Mouse (Mus musculus) forebrain, embryonic 11.5 days (tissue): ENCODE measurements around the gene Gpr33. TPM values are rescaled to one million over a fixed set of nuclear protein-coding genes. Genes with fewer than 3 reads are reported as not detected.

Source experiments
- ATAC-seq: fragments of 200-750 bp; cut with Nextera tagmentation; replicated peaks from 2 replicates; pipeline ENCODE4 v1.8.0; 2017; ENCODE audit warnings: moderate TSS enrichment; ENCODE audit not compliant: low FRiP score
- DNase-seq: peaks from one replicate; pipeline ENCODE4 v3.0.0-alpha.2; 2017; ENCODE audit warnings: low spot score
- H3K27ac ChIP-seq: fragments of 300-500 bp; sonication (generic); 2 replicates; pipeline ENCODE4 v1.5.1; 2014; ENCODE audit warnings: low read depth, low read length
- H3K27me3 ChIP-seq: fragments of 300-500 bp; sonication (generic); 2 replicates; pipeline ENCODE4 v1.6.1; 2014; ENCODE audit warnings: mild to moderate bottlenecking, low read length, mixed read lengths; ENCODE audit not compliant: control insufficient read depth, insufficient read depth
- H3K36me3 ChIP-seq: fragments of 300-500 bp; sonication (generic); 2 replicates; pipeline ENCODE4 v1.6.1; 2014; ENCODE audit warnings: mild to moderate bottlenecking, low read length, moderate library complexity, mixed read lengths; ENCODE audit not compliant: control insufficient read depth, insufficient read depth
- H3K4me1 ChIP-seq: fragments of 300-500 bp; sonication (generic); replicated peaks from 2 replicates; pipeline ENCODE4 v1.6.1; 2014; ENCODE audit warnings: low read length, mixed read lengths; ENCODE audit not compliant: control insufficient read depth, insufficient read depth
- H3K4me2 ChIP-seq: fragments of 300-500 bp; sonication (generic); 2 replicates; pipeline ENCODE4 v1.6.1; 2014; ENCODE audit warnings: low read depth, mild to moderate bottlenecking, low read length, moderate library complexity, mixed read lengths; ENCODE audit not compliant: severe bottlenecking
- H3K4me3 ChIP-seq: fragments of 300-500 bp; sonication (generic); 2 replicates; pipeline ENCODE4 v1.5.1; 2014; ENCODE audit warnings: low read depth, low read length
- H3K9ac ChIP-seq: fragments of 300-500 bp; sonication (generic); 2 replicates; pipeline ENCODE4 v1.6.1; 2014; ENCODE audit warnings: low read length
- H3K9me3 ChIP-seq: fragments of 300-500 bp; sonication (generic); 2 replicates; pipeline ENCODE4 v1.6.1; 2016; ENCODE audit warnings: low read length, mixed read lengths; ENCODE audit not compliant: control insufficient read depth
- WGBS: fragments of 180-500 bp; shearing (Covaris S2); extraction: QIAGEN DNeasy Blood & Tissue Kit; methylation state at CpG from one replicate; pipeline ENCODE4 v1.1.7; 2014; 5-methylcytosine and 5-hydroxymethylcytosine counted together
- polyA plus RNA-seq: library from polyadenylated mRNA; unstranded; fragments of >200 nt; fragmentation: Nextera tagmentation; extraction: Ambion mirVana; gene quantifications from 2 replicates; pipeline ENCODE4 v1.2.1, GENCODE M21; 2014

Gene Gpr33
- polyA plus RNA-seq, 1 experiment from 2014 or later, result not detected

DNA sequence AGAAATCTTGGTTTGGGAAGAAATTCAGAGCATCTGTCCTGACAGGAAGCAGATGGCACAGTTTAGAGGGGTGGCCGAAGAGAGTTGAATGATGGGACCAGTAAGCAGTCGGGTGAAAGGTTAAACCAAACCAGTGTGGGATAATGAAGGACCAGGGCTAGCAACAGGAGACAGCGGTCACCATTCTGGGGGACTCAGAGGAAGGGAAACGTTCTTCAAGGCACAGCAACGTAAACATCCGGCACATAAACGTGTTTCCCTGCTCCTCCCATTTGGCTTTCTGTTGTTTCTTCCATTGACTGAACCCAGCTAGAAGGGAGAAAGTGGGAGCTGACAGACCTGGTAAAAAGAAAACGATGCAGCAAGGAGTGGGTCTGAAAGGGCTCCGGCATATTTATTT, 14.6 kb downstream of the Gpr33 start:
- WGBS, result 68% methylated on average over 9 of the region's 9 CpGs

GRCm38 (mm10) chr12:52012159-52012558, 15.7 kb downstream of the Gpr33 start:
- Histone ChIP-seq H3K9ac (no peak overlapping the region), H3K4me2 (no peak overlapping the region), H3K36me3 (no peaks in the 10 kb centered on the region), H3K27me3 (no peaks in the 10 kb centered on the region), H3K4me3 (no peak overlapping the region), H3K27ac (no peak overlapping the region), H3K4me1 (no peaks in the 10 kb centered on the region), H3K9me3 (no peaks in the 10 kb centered on the region)
- ATAC-seq (no peak), DNase-seq (no peak)
- WGBS, result 83% methylated on average over 8 of the region's 8 CpGs

More for the DNA sequence above, 14.6 kb downstream of the Gpr33 start:
- Histone ChIP-seq H3K9ac (no peak overlapping the region), H3K4me2 (no peak overlapping the region), H3K4me3 (no peak overlapping the region), H3K27me3 (no peaks in the 10 kb centered on the region), H3K4me1 (no peaks in the 10 kb centered on the region), H3K9me3 (no peaks in the 10 kb centered on the region), H3K27ac (no peak overlapping the region), H3K36me3 (no peaks in the 10 kb centered on the region)
- no peak for DNase-seq
- ATAC-seq, result no peak

GRCm38 (mm10) chr12:52010630-52010961, 17.3 kb downstream of the Gpr33 start:
- Histone ChIP-seq H3K36me3 (no peaks in the 10 kb centered on the region), H3K27ac (peak overlapping the region; percentile 70), H3K9ac (no peak overlapping the region), H3K4me2 (peak overlapping the region; percentile 38; the same call in 1 of the 2 replicates), H3K4me1 (no peaks in the 10 kb centered on the region; the same call in 1 of the 2 replicates), H3K9me3 (no peaks in the 10 kb centered on the region), H3K4me3 (peak overlapping the region; percentile 4; the same call in 1 of the 2 replicates), H3K27me3 (no peaks in the 10 kb centered on the region)
- WGBS, result 66% methylated on average over 2 of the region's 2 CpGs
- no peak for DNase-seq
- no peak for ATAC-seq

DNA sequence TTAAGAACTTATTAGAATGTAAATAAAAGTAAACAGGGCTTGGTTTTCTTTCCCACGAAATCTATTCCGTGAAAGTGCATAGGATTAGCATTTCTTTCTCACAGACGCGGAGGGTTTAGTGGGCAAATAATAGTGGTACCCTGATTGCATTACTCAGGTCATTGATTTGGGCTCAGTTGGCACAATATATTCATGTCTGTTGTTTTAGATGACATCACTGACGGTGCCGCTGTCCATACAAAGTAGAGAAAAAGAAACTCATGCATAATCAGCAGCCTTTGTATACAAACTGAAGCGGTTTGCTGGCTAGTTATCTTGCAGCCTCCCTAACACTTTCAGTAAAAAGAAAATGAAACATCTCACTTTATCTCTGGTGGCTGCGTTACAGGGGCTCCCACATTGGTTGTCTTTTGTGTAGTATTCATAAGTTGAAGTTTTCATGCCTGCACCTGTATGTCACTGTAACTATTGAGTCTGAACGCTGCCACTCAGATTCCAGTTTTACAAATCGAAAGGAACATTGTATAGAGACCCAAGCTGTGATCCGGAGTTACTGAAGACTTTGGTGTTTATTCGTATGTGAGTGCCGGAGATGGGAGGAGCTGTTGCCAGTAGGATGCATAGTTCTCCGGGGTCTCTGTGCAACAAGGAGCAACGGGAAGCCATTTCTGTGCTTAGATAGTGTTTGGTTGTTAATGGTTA, 17.8 kb downstream of the Gpr33 start:
- Histone ChIP-seq H3K27ac (peak overlapping the region; percentile 70), H3K9me3 (no peaks in the 10 kb centered on the region), H3K27me3 (no peaks in the 10 kb centered on the region), H3K4me1 (no peaks in the 10 kb centered on the region; the same call in 1 of the 2 replicates), H3K9ac (no peak overlapping the region; the same call in 1 of the 2 replicates), H3K4me2 (peak overlapping the region; percentile 38), H3K36me3 (no peaks in the 10 kb centered on the region), H3K4me3 (peak overlapping the region; percentile 4)
- DNase-seq (no peak), ATAC-seq (peak; percentile 76)
- 29% methylated on average over 15 of the region's 15 CpGs for WGBS

DNA sequence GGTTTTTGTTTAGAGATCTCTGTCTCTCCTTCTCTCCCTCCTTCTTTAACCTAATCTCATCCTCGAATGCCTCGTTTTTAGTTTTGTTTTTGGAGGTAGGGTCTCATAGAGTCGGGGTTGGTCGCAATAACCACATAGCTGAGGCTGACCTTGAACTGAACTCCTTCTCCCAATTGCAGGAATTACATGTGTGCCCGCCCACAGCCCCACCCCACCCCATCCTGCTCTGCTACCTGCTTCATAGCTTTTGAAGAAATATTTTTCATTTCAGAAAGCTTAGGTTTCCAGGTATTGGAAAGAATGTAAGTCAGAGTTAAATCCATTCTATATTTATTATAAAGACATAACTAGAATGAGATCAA, 21.2 kb downstream of the Gpr33 start:
- no peaks in the 10 kb centered on the region; the same call in 1 of the 2 replicates for H3K4me1 ChIP-seq
- H3K27me3 ChIP-seq, result no peaks in the 10 kb centered on the region
- peak overlapping the region; percentile 76 for H3K4me3 ChIP-seq
- no peak for DNase-seq
- peak overlapping the region; percentile 63; the same call in 1 of the 2 replicates for H3K4me2 ChIP-seq
- H3K9ac ChIP-seq, result no peak overlapping the region
- H3K36me3 ChIP-seq, result no peaks in the 10 kb centered on the region
- H3K9me3 ChIP-seq, result no peaks in the 10 kb centered on the region
- WGBS, result 59% methylated on average over 5 of the region's 5 CpGs
- no peak overlapping the region for H3K27ac ChIP-seq
- peak; percentile 45 for ATAC-seq

DNA sequence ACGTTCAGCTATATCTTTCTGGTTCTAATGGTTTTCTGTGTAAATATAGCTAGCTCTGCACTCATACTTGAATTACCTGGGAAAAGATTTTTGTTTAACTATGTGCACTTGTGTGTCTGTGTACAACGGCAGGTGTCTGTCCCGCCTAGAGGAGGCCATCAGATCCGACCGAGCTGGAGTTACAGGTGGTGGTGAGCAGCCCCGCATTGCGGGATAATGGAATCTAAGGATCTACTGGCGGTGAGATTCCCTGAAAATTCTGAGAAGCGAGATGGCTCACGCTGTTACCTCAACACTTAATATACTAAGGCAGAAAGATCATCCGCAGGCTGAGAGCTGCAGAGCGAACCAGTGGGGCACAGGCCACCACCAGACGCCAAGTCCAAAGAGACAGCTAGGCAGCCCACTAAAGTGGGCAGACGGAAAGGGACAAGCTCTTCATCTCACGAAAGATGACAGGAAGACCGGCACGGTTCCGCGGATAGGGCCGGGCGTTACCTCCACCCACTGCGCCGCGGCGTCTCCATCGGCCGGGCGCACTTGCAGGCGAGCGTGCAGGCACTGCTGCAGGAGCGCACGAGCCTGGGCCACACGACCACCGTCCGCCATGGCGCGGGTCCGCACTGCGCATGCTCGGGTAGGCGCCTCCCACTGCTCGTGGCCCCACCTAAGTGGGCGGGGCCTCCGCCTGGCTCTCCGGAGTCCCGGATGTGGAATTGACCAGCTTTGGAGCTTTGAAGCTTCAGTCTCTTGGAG, 21.8 kb downstream of the Gpr33 start, which contains the start of gene Dtd2:
TSS of gene Dtd2 (minus strand) at position 625 of the 756 bp plus-strand sequence.
- 2% methylated on average over 46 of the region's 46 CpGs for whole genome bisulfite sequencing
- peak; percentile 91 for ATAC-seq
- H3K9ac ChIP-seq, result peak within 1 kb of the TSS; percentile 84
- peak; percentile 97 for DNase-seq
- peak within 1 kb of the TSS; percentile 76 for H3K4me3 ChIP-seq
- H3K4me1 ChIP-seq, result no peaks in the 10 kb centered on the region; the same call in 1 of the 2 replicates
- H3K36me3 ChIP-seq, result no peaks in the 10 kb centered on the region
- 0 out of 2 replicates have a peak within 1 kb of the TSS, but pooled peaks have one; percentile 42 for H3K27ac ChIP-seq
- H3K4me2 ChIP-seq, result peak within 1 kb of the TSS; percentile 63
- no peaks in the 10 kb centered on the region for H3K27me3 ChIP-seq
- no peaks in the 10 kb centered on the region for H3K9me3 ChIP-seq

DNA sequence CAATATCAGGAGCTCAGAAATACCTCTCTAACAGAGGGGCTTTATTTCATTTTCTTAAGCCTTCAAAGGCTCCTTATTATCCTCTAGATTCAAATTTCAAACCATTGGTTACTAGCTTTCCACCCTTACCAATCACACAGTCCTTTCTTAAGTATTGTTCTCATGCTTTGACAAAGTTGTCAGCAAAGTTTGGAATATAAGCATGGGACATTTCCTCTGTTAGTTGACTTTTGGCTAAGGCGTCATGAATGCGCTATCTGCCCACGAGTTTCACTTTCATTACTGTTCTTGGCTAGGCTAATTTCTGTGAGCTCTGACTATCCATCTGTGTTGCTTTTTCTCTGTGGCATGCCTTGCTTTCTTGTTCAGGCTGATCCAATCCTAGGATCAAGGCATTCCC, 25.1 kb downstream of the Gpr33 start:
- no peak for DNase-seq
- 94% methylated on average over 3 of the region's 3 CpGs for WGBS

DNA sequence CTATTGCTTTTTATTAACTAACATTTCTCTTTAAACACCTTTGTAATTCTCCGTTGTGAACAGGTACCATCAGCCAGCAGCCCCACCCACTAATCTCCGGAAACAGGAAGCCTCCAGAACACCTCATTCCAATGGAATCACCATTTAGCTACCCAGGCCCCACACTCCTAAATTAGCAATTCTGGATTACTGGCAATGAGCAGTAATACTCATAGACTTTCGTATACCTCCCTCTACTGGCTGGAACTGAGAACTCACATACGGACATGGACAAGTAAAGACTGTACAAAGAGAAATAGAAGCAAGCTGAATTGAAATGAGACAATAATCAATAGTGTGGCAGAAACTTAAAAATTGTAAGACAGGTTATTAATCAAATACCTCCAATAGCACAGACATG, 26.3 kb downstream of the Gpr33 start:
- H3K9ac ChIP-seq, result no peak overlapping the region
- 36% methylated on average over 4 of the region's 4 CpGs for WGBS
- no peaks in the 10 kb centered on the region for H3K9me3 ChIP-seq
- ATAC-seq, result peak; percentile 57; the same call in 1 of the 2 replicates
- H3K27ac ChIP-seq, result no peak overlapping the region
- H3K27me3 ChIP-seq, result no peaks in the 10 kb centered on the region
- H3K4me3 ChIP-seq, result no peak overlapping the region
- DNase-seq, result no peak
- no peaks in the 10 kb centered on the region; the same call in 1 of the 2 replicates for H3K36me3 ChIP-seq
- H3K4me1 ChIP-seq, result no peaks in the 10 kb centered on the region; the same call in 1 of the 2 replicates
- no peak overlapping the region for H3K4me2 ChIP-seq

More for the DNA sequence above, 25.1 kb downstream of the Gpr33 start:
- H3K4me2 ChIP-seq, result no peak overlapping the region
- H3K4me3 ChIP-seq, result no peak overlapping the region
- no peak for ATAC-seq
- H3K36me3 ChIP-seq, result no peaks in the 10 kb centered on the region; the same call in 1 of the 2 replicates
- no peak overlapping the region for H3K27ac ChIP-seq
- no peaks in the 10 kb centered on the region for H3K27me3 ChIP-seq
- no peaks in the 10 kb centered on the region; the same call in 1 of the 2 replicates for H3K4me1 ChIP-seq
- no peaks in the 10 kb centered on the region for H3K9me3 ChIP-seq
- H3K9ac ChIP-seq, result no peak overlapping the region
